Mouse (Mus musculus) fat pad, adult 2 months (tissue): Measurements from ENCODE around the gene Gcnt2.
"Not testable (repeated sequence)": the region's sequence is repeated elsewhere in the genome, so short reads cannot be mapped to it uniquely, and the experiment has no call there.

ENCODE experiments used
- DNase-seq: peaks from one replicate; pipeline ENCODE4 v3.0.0-alpha.2; 2011; ENCODE audit warnings: low read depth, low spot score; ENCODE audit errors: extremely low read depth

Gene Gcnt2

GRCm38 (mm10) chr13:40901831-40902459 is 42.4 kb downstream of the Gcnt2 start:
- DNase-seq = no peak

- DNase-seq = no peak
Measured at GRCm38 (mm10) chr13:40904080-40904479, 44.5 kb downstream of the Gcnt2 start.

- DNase-seq = no peak
Measured at GRCm38 (mm10) chr13:40906528-40906927, 47.0 kb downstream of the Gcnt2 start.

GRCm38 (mm10) chr13:40907274-40907673 is 47.7 kb downstream of the Gcnt2 start:
- no peak for DNase-seq

- no peak for DNase-seq
Measured at GRCm38 (mm10) chr13:40908044-40908443, 48.5 kb downstream of the Gcnt2 start.

- no peak for DNase-seq
Measured at GRCm38 (mm10) chr13:40909060-40909459, 49.5 kb downstream of the Gcnt2 start.

GRCm38 (mm10) chr13:40910047-40910446 is 50.5 kb downstream of the Gcnt2 start:
- no peak for DNase-seq

- no peak for DNase-seq
Measured at GRCm38 (mm10) chr13:40911951-40912350, 52.4 kb downstream of the Gcnt2 start.

GRCm38 (mm10) chr13:40913395-40914018 is 54.0 kb downstream of the Gcnt2 start:
- DNase-seq = no peak

GRCm38 (mm10) chr13:40914053-40914585 is 54.6 kb downstream of the Gcnt2 start:
- no peak for DNase-seq

- no peak for DNase-seq
Measured at GRCm38 (mm10) chr13:40916321-40917160, 57.0 kb downstream of the Gcnt2 start.

GRCm38 (mm10) chr13:40917161-40918091 is 57.9 kb downstream of the Gcnt2 start:
- no peak for DNase-seq

GRCm38 (mm10) chr13:40921326-40922059 is 61.9 kb downstream of the Gcnt2 start:
- DNase-seq = no peak

- DNase-seq = no peak
Measured at GRCm38 (mm10) chr13:40922311-40922877, 62.8 kb downstream of the Gcnt2 start.

GRCm38 (mm10) chr13:40923756-40924315 is 64.3 kb downstream of the Gcnt2 start:
- DNase-seq = no peak

GRCm38 (mm10) chr13:40928192-40928898 is 68.8 kb downstream of the Gcnt2 start:
- no peak for DNase-seq

GRCm38 (mm10) chr13:40931871-40932270 is 72.3 kb downstream of the Gcnt2 start:
- not testable (repeated sequence) for DNase-seq

- no peak for DNase-seq
Measured at GRCm38 (mm10) chr13:40932573-40932972, 73.0 kb downstream of the Gcnt2 start.

- DNase-seq = no peak
Measured at GRCm38 (mm10) chr13:40934341-40934740, 74.8 kb downstream of the Gcnt2 start.
